Mouse (Mus musculus) CH12.LX (cell line): ENCODE measurements around the gene Olfr324. TPM values are rescaled to one million over a fixed set of nuclear protein-coding genes. Genes with fewer than 3 reads are reported as not detected.

Experiments used
- DNase-seq: peaks from one replicate; pipeline ENCODE4 v3.0.0-alpha.2; 2013; ENCODE audit errors: extremely low read depth
- H3K27ac ChIP-seq: 2 replicates; pipeline ENCODE4 v1.5.1; 2012; ENCODE audit warnings: low read depth, mild to moderate bottlenecking, control low read depth, moderate library complexity; ENCODE audit not compliant: insufficient read depth
- H3K27me3 ChIP-seq: replicated peaks from 2 replicates; pipeline ENCODE3; 2012; ENCODE audit warnings: inconsistent platforms
- H3K36me3 ChIP-seq, 2 experiments: replicated peaks in 1 of 2; 2 replicates each; pipeline versions ENCODE3 to v1.6.1; 2012; ENCODE audit warnings: inconsistent platforms in 1 of 2, low read length in 1 of 2, mild to moderate bottlenecking in 1 of 2, mixed read lengths in 1 of 2, moderate library complexity in 1 of 2; ENCODE audit not compliant: control insufficient read depth in 1 of 2, insufficient read depth in 1 of 2
- H3K4me1 ChIP-seq, 2 experiments: 2 replicates each; pipeline ENCODE4 v1.6.1; 2012; ENCODE audit warnings: inconsistent platforms in 1 of 2, moderate library complexity in 1 of 2; ENCODE audit not compliant: insufficient read depth in 2 of 2, control insufficient read depth in 1 of 2
- H3K4me2 ChIP-seq: 2 replicates; pipeline ENCODE4 v1.6.1; 2012; ENCODE audit warnings: low read depth, mild to moderate bottlenecking, control low read depth; ENCODE audit not compliant: poor library complexity, insufficient read depth, severe bottlenecking
- H3K4me3 ChIP-seq, 3 experiments: fragments of 150-350 bp in 1 of 3; sonication (generic) in 1 of 3; replicated peaks in 1 of 3; 2 replicates each; pipeline versions ENCODE3 to v1.5.1; 2011 to 2012; ENCODE audit warnings: low read depth in 2 of 3, low read length in 2 of 3, mild to moderate bottlenecking in 2 of 3, moderate library complexity in 2 of 3, control low read depth in 1 of 3, improper control_type of control experiment in 1 of 3, inconsistent platforms in 1 of 3, mixed read lengths in 1 of 3; ENCODE audit not compliant: poor library complexity in 1 of 3
- H3K79me2 ChIP-seq: replicated peaks from 2 replicates; pipeline ENCODE4 v1.6.1; 2012; ENCODE audit warnings: mild to moderate bottlenecking, moderate library complexity; ENCODE audit not compliant: control insufficient read depth, poor library complexity, insufficient read depth, severe bottlenecking; ENCODE audit errors: extremely low read depth
- H3K9ac ChIP-seq: 2 replicates; pipeline ENCODE4 v1.6.1; 2012; ENCODE audit warnings: low read depth, mild to moderate bottlenecking, control low read depth, moderate library complexity; ENCODE audit not compliant: insufficient read depth
- H3K9me3 ChIP-seq: replicated peaks from 2 replicates; pipeline ENCODE3; 2012; ENCODE audit warnings: low read length, inconsistent platforms, mixed read lengths
- CHD2 ChIP-seq: IDR thresholded peaks from 2 replicates; pipeline ENCODE4 v1.6.1; 2011; ENCODE audit warnings: low read length, improper control_type of control experiment
- E2F4 ChIP-seq: IDR thresholded peaks from 2 replicates; pipeline ENCODE4 v1.6.1; 2011; ENCODE audit warnings: low read depth, low read length, improper control_type of control experiment; ENCODE audit not compliant: insufficient replicate concordance
- ELF1 ChIP-seq: IDR thresholded peaks from 2 replicates; pipeline ENCODE4 v1.6.1; 2014; ENCODE audit warnings: low read depth, mild to moderate bottlenecking, inconsistent platforms, low read length, improper control_type of control experiment
- EP300 ChIP-seq: IDR thresholded peaks from 2 replicates; pipeline ENCODE4 v1.6.1; 2011; ENCODE audit warnings: low read length, improper control_type of control experiment
- GABPA ChIP-seq: IDR thresholded peaks from 2 replicates; pipeline ENCODE4 v1.6.1; 2012; ENCODE audit warnings: low read depth, low read length, improper control_type of control experiment, inconsistent platforms; ENCODE audit not compliant: insufficient replicate concordance
- HCFC1 ChIP-seq: IDR thresholded peaks from 2 replicates; pipeline ENCODE4 v1.6.1; 2012; ENCODE audit warnings: low read depth, mild to moderate bottlenecking, inconsistent platforms, low read length, improper control_type of control experiment
- IRF4 ChIP-seq: IDR thresholded peaks from 2 replicates; pipeline ENCODE4 v1.6.1; 2014; ENCODE audit warnings: low read depth, mild to moderate bottlenecking, inconsistent platforms, low read length, improper control_type of control experiment
- KAT2A ChIP-seq: IDR thresholded peaks from 2 replicates; pipeline ENCODE4 v1.6.1; 2012; ENCODE audit warnings: low read length, improper control_type of control experiment, inconsistent platforms; ENCODE audit not compliant: insufficient replicate concordance
- MAFK ChIP-seq: IDR thresholded peaks from 2 replicates; pipeline ENCODE4 v1.6.1; 2011; ENCODE audit warnings: low read length, improper control_type of control experiment; ENCODE audit not compliant: insufficient replicate concordance
- MAZ ChIP-seq: IDR thresholded peaks from 2 replicates; pipeline ENCODE4 v1.6.1; 2012; ENCODE audit warnings: low read depth, mild to moderate bottlenecking, inconsistent platforms, low read length, improper control_type of control experiment, moderate library complexity
- MXI1 ChIP-seq: IDR thresholded peaks from 2 replicates; pipeline ENCODE4 v1.6.1; 2011; ENCODE audit warnings: mild to moderate bottlenecking, low read depth, low read length, improper control_type of control experiment
- NRF1 ChIP-seq: IDR thresholded peaks from 2 replicates; pipeline ENCODE4 v1.6.1; 2014; ENCODE audit warnings: low read depth, mild to moderate bottlenecking, inconsistent platforms, low read length, improper control_type of control experiment, moderate library complexity
- RCOR1 ChIP-seq: conservative IDR thresholded peaks from 2 replicates; pipeline ENCODE4 v1.6.1; 2012; ENCODE audit warnings: low read depth, mild to moderate bottlenecking, inconsistent platforms, low read length, improper control_type of control experiment
- SIN3A ChIP-seq: IDR thresholded peaks from 2 replicates; pipeline ENCODE4 v1.6.1; 2012; ENCODE audit warnings: low read length, improper control_type of control experiment, inconsistent platforms
- SMC3 ChIP-seq: IDR thresholded peaks from 2 replicates; pipeline ENCODE4 v1.6.1; 2011; ENCODE audit warnings: low read depth, low read length, improper control_type of control experiment
- TCF12 ChIP-seq: IDR thresholded peaks from 2 replicates; pipeline ENCODE4 v1.6.1; 2014; ENCODE audit warnings: low read depth, mild to moderate bottlenecking, inconsistent platforms, low read length, improper control_type of control experiment
- USF1 ChIP-seq: IDR thresholded peaks from 2 replicates; pipeline ENCODE4 v1.6.1; 2014; ENCODE audit warnings: low read depth, mild to moderate bottlenecking, inconsistent platforms, low read length, improper control_type of control experiment
- USF2 ChIP-seq: conservative IDR thresholded peaks from 2 replicates; pipeline ENCODE4 v1.6.1; 2011; ENCODE audit warnings: low read depth, low read length, improper control_type of control experiment
- ZC3H11A ChIP-seq: IDR thresholded peaks from 2 replicates; pipeline ENCODE4 v1.6.1; 2012; ENCODE audit warnings: low read depth, mild to moderate bottlenecking, inconsistent platforms, low read length, improper control_type of control experiment
- ZMIZ1 ChIP-seq: IDR thresholded peaks from 2 replicates; pipeline ENCODE4 v1.6.1; 2012; ENCODE audit warnings: low read depth, mild to moderate bottlenecking, inconsistent platforms, low read length, improper control_type of control experiment
- dilution Hi-C: fragments of 300-500 bp; cut with MboI; formaldehyde crosslinking; loops from 2 replicates; pipeline ENCODE4 v1.14.3; 2020; ENCODE audit warnings: low sequenced_read_pairs; ENCODE audit not compliant: extremely low pct_unique_long_range_greater_than_20kb, extremely low pct_ligation_motif_present
- in situ Hi-C: fragments of 300-500 bp; cut with MboI; formaldehyde crosslinking; loops from 3 replicates; pipeline ENCODE4 v1.14.3; 2019; ENCODE audit warnings: low sequenced_read_pairs, low pct_ligation_motif_present, low pct_unique_long_range_greater_than_20kb, mixed read lengths
- polyA plus RNA-seq: library from polyadenylated mRNA; unstranded; fragments of >175 nt; gene quantifications from 2 replicates; pipeline ENCODE4 v1.2.1, GENCODE M21; 2012; ENCODE audit warnings: low read depth; ENCODE audit not compliant: insufficient read length
- total RNA-seq, 2 experiments: library from RNA; depleted of rRNA; stranded (reverse); fragments of 300-350 nt in 1 of 2; fragments of >200 nt in 1 of 2; gene quantifications; 2 replicates each; pipeline ENCODE4 v1.2.3; 2012 to 2014

Gene Olfr324
- total and polyA plus RNA-seq, 3 experiments = not detected

DNA sequence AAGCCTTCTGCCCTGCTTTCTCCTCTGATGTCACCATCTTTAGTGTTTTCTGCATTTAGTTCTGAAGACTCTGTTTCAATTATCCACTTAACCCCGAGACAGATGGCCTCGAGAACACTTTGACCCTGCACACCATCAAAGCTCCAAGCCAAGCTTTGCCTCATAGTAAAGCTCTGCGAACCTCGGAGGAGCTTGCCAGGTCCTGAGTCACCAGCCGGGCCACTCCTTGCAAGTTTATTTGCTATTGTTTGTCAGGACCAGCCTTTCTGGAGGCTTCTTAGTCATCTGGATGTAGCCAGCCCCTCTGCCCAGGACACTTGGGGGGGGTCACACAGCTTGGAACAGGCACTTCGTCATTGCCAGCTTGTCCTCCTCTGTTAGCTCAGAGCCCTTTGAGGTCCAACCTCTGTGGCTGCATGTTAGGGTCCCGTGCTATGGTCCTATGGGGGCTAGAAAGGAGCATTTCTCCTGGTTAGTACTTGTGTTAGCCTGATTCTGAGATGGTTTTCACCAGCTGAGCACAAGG, 43.3 kb downstream of the Olfr324 start:
- TF ChIP-seq TCF12 = no peak
- no peak for TF ChIP-seq IRF4
- Histone ChIP-seq H3K79me2 (no peaks in the 10 kb centered on the region), H3K36me3 (no peaks in the 10 kb centered on the region), H3K9ac (no peak overlapping the region), H3K27ac (no peak overlapping the region), H3K4me1 (peaks cover 1 to 4% of the 10 kb centered on the region in 2 experiments; a peak in 3 of 4 replicates), H3K9me3 (no peaks in the 10 kb centered on the region), H3K4me3 (no peak overlapping the region), H3K4me2 (no peak overlapping the region), H3K27me3 (peaks cover 83% of the 10 kb centered on the region)
- no peak for DNase-seq
- in situ Hi-C loops = loop anchor here (25.0 kb wide), 1 partner anchor 701 kb away; no protein-coding TSS in a partner anchor
- dilution Hi-C loops = no loop called here

DNA sequence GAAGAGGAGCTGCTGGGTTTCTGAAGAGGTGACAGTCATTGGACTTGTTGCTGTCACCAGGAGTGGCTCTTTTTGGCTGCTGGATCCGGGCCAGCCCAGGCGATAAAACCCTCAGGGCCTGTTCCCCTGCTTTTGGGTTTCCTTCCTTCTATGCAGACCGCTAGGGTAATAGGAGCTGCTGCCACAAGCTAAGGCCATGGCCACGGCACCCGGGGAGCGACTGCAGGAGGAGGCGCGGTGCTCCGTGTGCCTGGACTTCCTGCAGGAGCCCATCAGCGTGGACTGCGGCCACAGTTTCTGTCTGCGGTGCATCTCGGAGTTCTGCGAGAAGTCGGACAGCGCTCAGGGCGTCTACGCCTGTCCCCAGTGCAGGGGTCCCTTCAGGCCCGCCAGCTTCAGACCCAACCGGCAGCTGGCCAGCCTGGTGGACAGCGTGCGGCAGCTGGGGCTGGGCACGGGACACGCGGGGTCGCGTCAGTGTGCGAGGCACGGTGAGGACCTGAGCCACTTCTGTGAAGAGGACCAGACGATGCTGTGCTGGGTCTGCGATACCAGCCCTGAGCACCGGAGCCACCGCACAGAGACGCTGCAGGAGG, 45.5 kb downstream of the Olfr324 start, which contains the start of gene Trim58:
Gene Trim58, plus strand, starts transcription at position 194 of the 596 bp plus-strand sequence.
- in situ Hi-C loops (loop anchor here (25.0 kb wide), 1 partner anchor 703 kb away; no protein-coding TSS in a partner anchor), dilution Hi-C loops (no loop called here)
- H3K27me3 ChIP-seq = peaks cover 79% of the 10 kb centered on the region
- no peak within 1 kb of the TSS for H3K27ac ChIP-seq
- H3K9me3 ChIP-seq = no peaks in the 10 kb centered on the region
- no peak within 1 kb of the TSS for H3K4me2 ChIP-seq
- DNase-seq = no peak
- no peaks in the 10 kb centered on the region for H3K79me2 ChIP-seq
- no peak within 1 kb of the TSS for H3K4me3 ChIP-seq
- TF ChIP-seq SMC3 (no peak), SIN3A (no peak), E2F4 (no peak), ZMIZ1 (no peak), IRF4 (no peak), ELF1 (no peak), HCFC1 (no peak), MAZ (no peak), USF1 (no peak)
- TF ChIP-seq, all 38 proteins: peak for 0
- H3K36me3 ChIP-seq = no peaks in the 10 kb centered on the region
- peaks cover 2 to 4% of the 10 kb centered on the region in 2 experiments; a peak in 3 of 4 replicates for H3K4me1 ChIP-seq
- no peak within 1 kb of the TSS for H3K9ac ChIP-seq

DNA sequence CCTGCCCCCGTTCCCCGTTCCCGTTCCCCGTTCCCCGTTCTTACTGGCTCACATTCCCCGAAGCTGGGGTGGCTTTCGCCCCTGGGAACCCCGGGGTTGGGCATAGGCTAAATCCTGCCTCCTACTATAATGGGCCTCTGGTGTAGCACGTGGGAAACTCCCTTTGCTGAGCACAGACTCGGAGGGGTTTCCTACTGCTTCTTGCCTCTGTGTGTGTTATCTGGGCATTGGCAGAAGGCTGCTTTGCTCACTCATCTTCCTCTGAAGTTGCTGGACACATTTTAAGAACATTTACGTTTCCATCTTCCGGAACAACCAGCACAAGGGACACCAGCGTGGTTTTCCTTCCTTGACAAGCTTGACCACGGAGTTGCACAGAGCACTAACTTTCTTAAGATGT, 46.1 kb downstream of the Olfr324 start:
- no peak overlapping the region for H3K4me3 ChIP-seq

More for the DNA sequence above, 46.1 kb downstream of the Olfr324 start:
- H3K36me3 ChIP-seq = no peaks in the 10 kb centered on the region
- H3K79me2 ChIP-seq = no peaks in the 10 kb centered on the region
- peaks cover 81% of the 10 kb centered on the region for H3K27me3 ChIP-seq
- DNase-seq = no peak
- H3K4me2 ChIP-seq = no peak overlapping the region
- no peak overlapping the region for H3K27ac ChIP-seq
- dilution Hi-C loops = no loop called here
- TF ChIP-seq E2F4 = no peak
- no peak for TF ChIP-seq MXI1
- no peak for TF ChIP-seq ELF1
- no peak for TF ChIP-seq USF1
- TF ChIP-seq CHD2 = no peak
- no peak for TF ChIP-seq GABPA
- TF ChIP-seq SMC3 = no peak
- TF ChIP-seq MAZ = no peak
- no peak for TF ChIP-seq IRF4
- no peak for TF ChIP-seq USF2
- no peak for TF ChIP-seq EP300
- TF ChIP-seq RCOR1 = no peak
- no peak for TF ChIP-seq ZMIZ1
- TF ChIP-seq NRF1 = no peak
- TF ChIP-seq KAT2A = no peak
- TF ChIP-seq SIN3A = no peak
- no peak for TF ChIP-seq ZC3H11A
- TF ChIP-seq MAFK = no peak
- in situ Hi-C loops = loop anchor here (25.0 kb wide), 1 partner anchor 704 kb away; no protein-coding TSS in a partner anchor
- H3K9me3 ChIP-seq = no peaks in the 10 kb centered on the region
- no peak overlapping the region for H3K9ac ChIP-seq
- H3K4me1 ChIP-seq = peaks cover 2 to 4% of the 10 kb centered on the region in 2 experiments; a peak in 3 of 4 replicates
